Mouse (Mus musculus) adrenal gland (tissue): Measurements from ENCODE around the gene Ankar.

Source experiments
- intact Hi-C: fragments of 180-260 bp; cut with DNase I; formaldehyde crosslinking; loops from one replicate; pipeline ENCODE4 v1.15.1; 2025
- long read RNA-seq, 2 experiments: library from polyadenylated mRNA; unstranded; transcript quantifications; one replicate each; pipeline ENCODE4 v2.0.0; 2020; ENCODE audit warnings: borderline replicate concordance in 1 of 2; ENCODE audit not compliant: insufficient replicate concordance in 1 of 2

Gene Ankar
- long read RNA-seq, experiment 1: 0 reads
- long read RNA-seq, experiment 2: 0 reads

GRCm38 (mm10) chr1:72700479-72700878 is at the start of gene Ankar:
TSS of gene Ankar (minus strand) at chr1:72700579.
- intact Hi-C loops: no loop called here

GRCm38 (mm10) chr1:72746382-72746781 is 46.0 kb upstream of the Ankar start:
- intact Hi-C loops: no loop called here

DNA sequence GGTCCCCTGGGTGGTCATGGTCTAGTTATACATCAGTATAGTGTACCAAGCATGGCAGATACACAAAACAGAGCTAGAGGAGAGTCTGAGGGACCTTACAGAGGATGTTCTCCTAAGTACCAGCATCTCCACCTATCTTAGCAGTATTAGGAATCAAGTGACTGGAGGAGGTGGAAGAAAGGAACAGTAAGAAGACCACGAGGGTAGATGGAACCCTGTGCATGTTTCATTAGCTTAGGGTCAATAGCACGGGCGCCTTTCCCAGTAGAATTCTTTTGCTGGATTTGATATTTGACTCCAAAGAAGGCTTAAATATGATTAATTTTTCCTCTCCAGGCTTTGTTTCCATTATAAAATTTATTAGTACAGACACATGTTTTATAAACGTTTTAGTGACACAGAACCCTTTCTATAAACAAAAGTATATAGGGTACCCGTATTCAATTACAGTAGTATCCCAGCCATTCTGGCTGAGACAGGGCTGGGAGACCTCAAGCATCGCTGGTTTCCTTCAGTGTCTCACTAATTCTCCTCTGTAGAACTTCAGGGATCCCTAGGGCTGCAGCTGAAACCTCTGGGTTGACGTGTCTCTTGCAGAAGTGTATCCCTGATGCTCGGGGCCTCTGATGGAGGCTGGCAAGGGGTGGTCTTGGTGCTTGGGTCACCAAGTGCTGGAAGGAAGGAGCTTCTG is 44.6 kb upstream of the Ankar start:
- intact Hi-C loops: no loop called here

DNA sequence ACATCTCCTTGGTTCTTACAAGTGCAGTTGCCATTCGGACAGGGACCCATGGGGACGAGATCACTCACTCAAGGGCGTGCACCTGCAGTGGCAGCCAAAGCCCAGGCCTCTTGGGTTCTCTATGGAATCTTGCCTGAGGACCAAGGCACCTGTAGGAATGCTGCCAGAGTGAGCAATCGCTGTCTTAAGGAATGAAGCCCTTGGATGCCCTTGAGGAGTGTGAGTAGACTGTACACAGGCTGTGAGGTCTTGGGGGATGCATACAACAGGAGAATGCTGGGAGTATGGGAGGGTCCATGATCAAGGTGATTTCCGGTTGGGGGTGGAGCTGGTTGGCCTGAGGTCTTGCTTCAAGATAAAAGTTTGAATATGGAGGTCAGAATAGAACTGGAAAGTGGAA is 41.0 kb upstream of the Ankar start:
- intact Hi-C loops: no loop called here

DNA sequence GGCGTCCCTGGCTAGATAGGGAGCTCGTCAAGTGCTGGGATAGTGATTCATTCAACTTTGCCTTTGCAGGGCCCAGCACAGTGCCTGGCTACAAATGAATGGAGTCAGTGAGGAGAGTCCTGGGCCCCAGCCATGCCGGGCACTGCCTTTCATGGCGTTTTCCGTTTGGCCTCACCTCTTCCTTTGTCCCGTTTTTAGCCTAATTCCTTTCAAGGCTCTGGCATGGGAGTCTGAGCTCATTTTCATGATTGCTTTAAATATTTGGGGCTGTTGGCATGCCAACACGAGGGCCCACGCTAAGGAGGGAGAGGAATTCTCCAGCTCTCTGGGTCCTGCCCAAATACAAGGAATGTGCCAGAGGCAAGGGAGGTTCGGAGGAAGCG is 39.3 kb upstream of the Ankar start:
- intact Hi-C loops: no loop called here

DNA sequence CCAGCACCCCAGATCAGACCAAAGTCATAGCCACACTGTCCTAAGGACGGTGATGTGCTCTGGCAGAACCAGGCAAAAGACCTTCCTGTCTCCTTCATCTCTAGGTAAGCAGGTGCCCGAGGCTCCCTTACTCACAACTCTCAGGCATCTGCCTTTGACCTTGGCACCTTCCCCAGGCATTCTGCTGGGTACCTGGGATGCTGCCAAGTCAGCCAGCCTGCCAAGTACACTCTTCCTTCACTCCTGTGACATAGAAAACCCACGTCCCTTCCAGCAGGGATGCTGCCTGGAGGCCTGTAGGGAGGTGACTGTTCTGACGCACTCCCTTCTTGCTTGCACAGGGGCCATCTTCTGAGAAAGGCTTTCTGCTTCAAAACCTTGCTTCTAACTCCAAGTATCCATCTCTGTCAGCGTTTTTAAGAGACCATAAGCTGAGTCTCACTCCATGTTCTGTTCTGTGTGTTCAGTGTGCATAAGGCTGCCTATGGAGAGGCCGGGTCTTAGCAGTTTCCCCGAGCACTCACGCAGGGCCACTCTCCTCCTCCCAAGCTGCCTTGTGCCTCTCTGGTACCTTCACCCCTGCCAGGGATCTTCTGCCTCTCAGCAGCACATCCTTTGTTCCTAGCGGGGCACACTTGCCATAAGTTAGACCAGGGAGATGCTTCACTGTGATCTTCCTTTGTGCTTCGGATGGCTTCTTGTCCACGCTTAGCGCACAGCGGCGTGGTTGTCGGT is 38.7 kb upstream of the Ankar start:
- intact Hi-C loops: no loop called here

- intact Hi-C loops: no loop called here
Observed at GRCm38 (mm10) chr1:72736397-72737125, 36.2 kb upstream of the Ankar start.

- intact Hi-C loops: no loop called here
Observed at GRCm38 (mm10) chr1:72733191-72733691, 32.9 kb upstream of the Ankar start.

DNA sequence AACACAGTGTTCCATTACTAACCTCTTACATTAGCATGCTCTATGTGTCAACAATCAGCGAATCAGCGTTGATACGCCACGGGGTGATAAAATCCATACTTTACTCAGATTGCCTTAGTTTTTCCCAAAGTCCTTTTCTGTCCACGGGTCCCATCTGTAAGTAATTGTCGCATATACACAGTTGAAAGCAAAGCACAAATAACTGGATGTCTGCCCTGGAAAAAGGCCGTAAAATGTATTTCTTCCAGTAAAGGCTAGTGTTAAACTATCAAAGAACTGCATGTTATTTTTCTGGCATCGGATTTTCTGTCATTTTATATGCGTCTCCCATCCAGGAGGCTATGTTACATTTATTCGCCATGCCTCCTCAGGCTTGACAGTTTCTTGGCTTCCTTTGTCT is 29.7 kb upstream of the Ankar start:
- intact Hi-C loops: no loop called here

- intact Hi-C loops: no loop called here
Observed at GRCm38 (mm10) chr1:72728781-72729180, 28.4 kb upstream of the Ankar start.

DNA sequence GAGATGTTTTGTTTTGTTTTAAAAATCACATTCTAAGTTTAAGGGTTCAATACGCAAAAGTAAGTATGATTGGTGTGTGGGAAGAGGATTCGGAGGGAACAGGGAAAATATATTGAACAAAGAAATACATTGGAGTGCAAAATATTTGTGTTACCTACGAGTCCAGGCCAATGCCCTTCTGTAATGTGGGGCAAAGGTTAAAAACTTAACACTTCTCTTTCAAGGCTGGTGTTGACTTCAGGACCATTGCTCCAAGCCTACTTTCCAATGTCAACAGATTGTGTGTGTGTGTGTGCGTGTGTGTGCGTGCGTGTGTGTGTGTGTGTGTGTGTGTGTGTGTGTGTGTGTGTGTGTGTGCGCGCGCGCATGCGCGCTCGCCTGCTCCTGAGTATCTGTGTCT is 25.6 kb upstream of the Ankar start:
- intact Hi-C loops: no loop called here

DNA sequence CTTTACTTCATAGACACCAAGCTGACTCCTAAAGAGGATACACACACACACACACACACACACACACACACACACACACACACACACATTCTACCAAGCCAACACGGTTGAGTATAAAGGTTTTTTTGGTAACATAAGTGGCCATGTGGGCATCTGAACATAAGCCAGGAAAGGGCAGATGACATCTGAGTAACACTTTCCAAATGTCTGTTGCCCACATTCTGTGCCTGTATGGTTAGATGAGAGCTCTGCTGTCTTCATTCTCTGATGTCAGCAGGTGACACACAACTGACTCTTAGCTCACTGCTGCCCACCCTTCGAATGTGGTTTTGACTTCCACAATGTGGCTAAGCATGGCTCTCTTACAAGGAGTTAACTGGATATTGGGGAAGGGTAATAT is 24.0 kb upstream of the Ankar start:
- intact Hi-C loops: no loop called here

- intact Hi-C loops: no loop called here
Observed at GRCm38 (mm10) chr1:72722646-72723045, 22.3 kb upstream of the Ankar start.

- intact Hi-C loops: loop anchor here (1.0 kb wide), 1 partner anchor 135 kb away; no protein-coding TSS in a partner anchor
Observed at GRCm38 (mm10) chr1:72720115-72720725, 19.8 kb upstream of the Ankar start.

- intact Hi-C loops: loop anchor here (5.0 to 10.0 kb wide), 2 partner anchors 404 to 1108 kb away; no protein-coding TSS in a partner anchor
Observed at GRCm38 (mm10) chr1:72718846-72719245, 18.5 kb upstream of the Ankar start.

GRCm38 (mm10) chr1:72717540-72717939 is 17.2 kb upstream of the Ankar start:
- intact Hi-C loops: loop anchor here (5.0 to 10.0 kb wide), 2 partner anchors 403 to 1110 kb away; no protein-coding TSS in a partner anchor

DNA sequence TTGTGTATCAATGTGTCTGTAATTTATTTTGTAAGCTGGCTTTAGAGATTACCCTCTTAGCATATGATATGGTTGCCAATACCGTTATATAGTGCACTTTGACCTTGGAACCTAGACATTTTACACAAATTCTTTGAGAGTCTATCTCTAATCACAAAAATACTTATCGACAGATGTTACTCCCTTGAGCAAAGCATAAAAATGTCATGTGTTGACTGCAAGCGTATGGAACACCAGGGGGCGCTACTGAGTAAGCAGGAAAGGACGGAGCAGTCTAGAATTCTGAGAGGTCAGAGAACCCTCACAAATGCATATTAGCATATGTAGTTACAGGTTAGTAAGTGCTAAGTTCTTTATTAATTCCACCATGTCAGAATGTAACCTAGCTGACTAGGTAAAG is 16.5 kb upstream of the Ankar start:
- intact Hi-C loops: loop anchor here (5.0 to 10.0 kb wide), 2 partner anchors 402 to 1110 kb away; no protein-coding TSS in a partner anchor

- intact Hi-C loops: loop anchor here (5.0 to 10.0 kb wide), 2 partner anchors 402 to 1111 kb away; no protein-coding TSS in a partner anchor
Observed at GRCm38 (mm10) chr1:72716421-72716820, 16.0 kb upstream of the Ankar start.

- intact Hi-C loops: loop anchor here (5.0 to 10.0 kb wide), 2 partner anchors 401 to 1112 kb away; no protein-coding TSS in a partner anchor
Observed at GRCm38 (mm10) chr1:72715593-72716361, 15.4 kb upstream of the Ankar start.

- intact Hi-C loops: loop anchor here (5.0 to 10.0 kb wide), 2 partner anchors 400 to 1112 kb away; no protein-coding TSS in a partner anchor
Observed at GRCm38 (mm10) chr1:72715065-72715464, 14.7 kb upstream of the Ankar start.
